Mouse (Mus musculus) embryonic facial prominence, embryonic 14.5 days (tissue): Measurements from ENCODE around the gene Krt82. TPM values are rescaled to one million over a fixed set of nuclear protein-coding genes. Genes with fewer than 3 reads are reported as not detected.
"Not testable (repeated sequence)": the region's sequence is repeated elsewhere in the genome, so short reads cannot be mapped to it uniquely, and the experiment has no call there.

Experiments used
- ATAC-seq: fragments of 200-750 bp; cut with Nextera tagmentation; 2 replicates; pipeline ENCODE4 v1.8.0; 2017; ENCODE audit warnings: low read depth, moderate number of reproducible peaks, moderate TSS enrichment
- DNase-seq: peaks from one replicate; pipeline ENCODE4 v3.0.0-alpha.2; 2015; ENCODE audit warnings: low spot score
- H3K27ac ChIP-seq: fragments of 300-500 bp; sonication (generic); replicated peaks from 2 replicates; pipeline ENCODE4 v1.5.1; 2014; ENCODE audit warnings: low read depth, mild to moderate bottlenecking, low read length, moderate library complexity
- H3K27me3 ChIP-seq: fragments of 300-500 bp; sonication (generic); replicated peaks from 2 replicates; pipeline ENCODE4 v1.6.1; 2014; ENCODE audit warnings: low read length; ENCODE audit not compliant: control insufficient read depth, insufficient read depth
- H3K36me3 ChIP-seq: fragments of 300-500 bp; sonication (generic); 2 replicates; pipeline ENCODE4 v1.6.1; 2014; ENCODE audit warnings: low read length, mixed read lengths; ENCODE audit not compliant: control insufficient read depth, insufficient read depth
- H3K4me1 ChIP-seq: fragments of 300-500 bp; sonication (generic); 2 replicates; pipeline ENCODE4 v1.6.1; 2014; ENCODE audit warnings: antibody characterized with exemption, low read length; ENCODE audit not compliant: control insufficient read depth, insufficient read depth
- H3K4me2 ChIP-seq: fragments of 300-500 bp; sonication (generic); 2 replicates; pipeline ENCODE4 v1.6.1; 2014; ENCODE audit warnings: low read depth, mild to moderate bottlenecking, low read length, moderate library complexity, mixed read lengths
- H3K4me3 ChIP-seq: fragments of 300-500 bp; sonication (generic); 2 replicates; pipeline ENCODE4 v1.5.1; 2014; ENCODE audit warnings: low read depth, mild to moderate bottlenecking, low read length
- H3K9ac ChIP-seq: fragments of 300-500 bp; sonication (generic); 2 replicates; pipeline ENCODE4 v1.6.1; 2014; ENCODE audit warnings: low read depth, mild to moderate bottlenecking, low read length, moderate library complexity, mixed read lengths
- H3K9me3 ChIP-seq: fragments of 300-500 bp; sonication (generic); 2 replicates; pipeline ENCODE4 v1.6.1; 2016; ENCODE audit warnings: low read length; ENCODE audit not compliant: control insufficient read depth
- WGBS: fragments of 180-500 bp; shearing (Covaris S2); extraction: QIAGEN DNeasy Blood & Tissue Kit; methylation state at CpG from one replicate; pipeline ENCODE4 v1.1.7; 2014; 5-methylcytosine and 5-hydroxymethylcytosine counted together
- polyA plus RNA-seq: library from polyadenylated mRNA; unstranded; fragments of >200 nt; fragmentation: Nextera tagmentation; extraction: Ambion mirVana; gene quantifications from 2 replicates; pipeline ENCODE4 v1.2.1, GENCODE M21; 2014

Gene Krt82
- polyA plus RNA-seq, 1 experiment from 2014 or later: 0.10 TPM

DNA sequence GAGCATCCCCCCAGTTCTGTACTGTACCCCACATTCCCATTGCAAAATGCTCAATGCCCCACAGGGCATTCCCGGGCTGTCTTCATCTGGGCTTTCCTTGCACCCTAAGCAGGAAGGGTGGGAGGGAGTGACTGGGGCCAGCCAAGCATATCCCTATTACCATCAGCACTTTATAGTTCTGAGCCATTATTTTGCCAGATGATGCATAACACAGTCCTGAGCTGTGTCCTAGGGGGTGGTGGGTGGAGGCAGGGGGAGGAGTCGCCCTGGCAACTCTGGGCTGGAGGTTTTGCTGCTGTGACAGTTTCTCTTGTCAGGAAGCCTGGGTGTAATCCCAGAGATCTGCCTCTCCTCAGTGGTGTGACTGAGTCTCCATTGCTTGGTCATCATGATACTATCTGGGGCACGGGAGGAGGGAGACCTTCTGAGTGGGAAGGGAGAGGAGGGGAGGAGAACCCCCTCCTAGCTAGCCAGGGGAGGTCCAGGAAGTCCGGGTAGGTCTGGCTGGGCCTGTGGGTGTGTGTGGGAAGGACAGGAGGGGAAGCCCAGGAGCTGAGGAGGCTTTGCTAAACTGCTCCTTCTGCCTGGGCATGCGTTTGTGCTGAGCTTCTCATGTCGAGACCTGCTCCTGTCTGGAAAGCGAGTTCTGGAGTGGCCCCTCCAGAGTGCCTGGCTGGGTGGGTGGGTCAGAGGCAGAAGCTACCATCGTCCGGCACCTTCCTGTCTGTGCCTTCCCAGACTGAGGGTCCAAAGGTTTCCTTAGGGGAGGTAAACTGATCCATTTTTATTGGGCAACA is 14.2 kb downstream of the Krt82 start:
- no peaks in the 10 kb centered on the region for H3K9me3 ChIP-seq
- DNase-seq (peak; percentile 32), ATAC-seq (0 out of 2 replicates have a peak, but pooled peaks have one; percentile 37)
- H3K27me3 ChIP-seq: no peaks in the 10 kb centered on the region
- H3K4me3 ChIP-seq: no peak overlapping the region
- no peak overlapping the region for H3K4me2 ChIP-seq
- no peak overlapping the region for H3K27ac ChIP-seq
- no peaks in the 10 kb centered on the region for H3K36me3 ChIP-seq
- H3K4me1 ChIP-seq: no peaks in the 10 kb centered on the region
- 49% methylated on average over 8 of the region's 9 CpGs for WGBS
- no peak overlapping the region for H3K9ac ChIP-seq

DNA sequence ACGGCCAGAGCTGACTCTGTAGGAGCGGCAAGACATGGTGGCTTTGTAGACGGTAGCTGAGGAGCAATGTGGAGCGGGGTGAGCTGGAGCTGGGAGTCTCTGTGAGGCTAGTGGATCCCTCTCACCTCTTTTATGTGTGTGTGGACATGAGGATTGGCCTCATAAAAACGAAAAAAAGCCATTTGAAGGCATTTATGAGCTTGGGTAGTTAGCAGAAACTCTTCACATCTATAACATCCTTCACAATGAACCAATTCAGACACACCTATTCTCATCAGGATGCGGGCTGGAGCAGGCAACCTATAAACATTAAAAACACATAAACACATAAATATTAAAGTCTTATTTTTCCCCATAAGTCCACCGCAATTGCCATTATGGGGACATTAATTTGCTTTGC is 17.7 kb downstream of the Krt82 start, which contains the start of gene Krt84:
Gene Krt84 (minus strand): TSS at position 101 of the 400 bp plus-strand sequence.
- H3K27ac ChIP-seq: no peak within 1 kb of the TSS
- no peaks in the 10 kb centered on the region for H3K36me3 ChIP-seq
- H3K4me3 ChIP-seq: no peak within 1 kb of the TSS
- no peak within 1 kb of the TSS for H3K9ac ChIP-seq
- no peaks in the 10 kb centered on the region for H3K4me1 ChIP-seq
- WGBS: 88% methylated on average over 7 of the region's 7 CpGs
- H3K9me3 ChIP-seq: no peaks in the 10 kb centered on the region
- no peak within 1 kb of the TSS for H3K4me2 ChIP-seq
- no peaks in the 10 kb centered on the region for H3K27me3 ChIP-seq
- ATAC-seq (no peak), DNase-seq (no peak)

DNA sequence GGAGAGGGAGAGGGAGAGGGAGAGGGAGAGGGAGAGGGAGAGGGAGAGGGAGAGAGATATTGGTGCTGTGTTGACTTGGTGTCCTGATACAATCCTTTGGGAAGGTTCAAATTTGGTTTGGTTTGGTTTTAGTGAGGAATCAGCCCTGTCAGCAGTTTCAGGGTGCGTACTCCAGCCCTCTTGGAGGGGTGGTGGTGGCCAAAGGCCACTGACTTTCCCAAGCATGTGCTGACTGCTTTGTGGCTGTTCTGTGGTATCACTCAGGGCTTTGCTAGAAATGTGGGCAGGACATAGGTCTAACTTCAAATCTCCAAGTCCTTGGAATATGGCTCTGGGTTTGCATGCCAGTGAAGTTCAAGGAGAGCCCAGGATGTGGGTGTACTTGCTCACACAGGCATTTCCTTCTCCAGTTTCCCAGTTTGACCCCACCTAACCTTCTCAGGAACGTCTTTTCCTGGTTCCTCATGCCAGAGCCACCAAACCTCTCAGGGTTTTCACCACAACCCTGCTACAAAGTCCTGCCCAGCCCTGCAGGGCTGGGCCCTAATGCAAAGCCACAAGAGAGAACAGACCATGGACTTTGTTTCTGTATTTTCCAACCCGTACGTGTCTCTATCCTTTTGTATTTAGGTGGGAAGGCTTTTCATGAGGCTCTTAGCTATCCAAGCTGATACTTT is 27.8 kb downstream of the Krt82 start:
- H3K27me3 ChIP-seq: no peaks in the 10 kb centered on the region
- no peaks in the 10 kb centered on the region for H3K4me1 ChIP-seq
- no peak overlapping the region for H3K4me3 ChIP-seq
- ATAC-seq (no peak), DNase-seq (no peak)
- no peak overlapping the region for H3K9ac ChIP-seq
- no peaks in the 10 kb centered on the region for H3K9me3 ChIP-seq
- H3K27ac ChIP-seq: peak overlapping the region; percentile 39; the same call in 1 of the 2 replicates
- no peaks in the 10 kb centered on the region for H3K36me3 ChIP-seq
- 66% methylated on average over 4 of the region's 4 CpGs for WGBS
- H3K4me2 ChIP-seq: no peak overlapping the region

DNA sequence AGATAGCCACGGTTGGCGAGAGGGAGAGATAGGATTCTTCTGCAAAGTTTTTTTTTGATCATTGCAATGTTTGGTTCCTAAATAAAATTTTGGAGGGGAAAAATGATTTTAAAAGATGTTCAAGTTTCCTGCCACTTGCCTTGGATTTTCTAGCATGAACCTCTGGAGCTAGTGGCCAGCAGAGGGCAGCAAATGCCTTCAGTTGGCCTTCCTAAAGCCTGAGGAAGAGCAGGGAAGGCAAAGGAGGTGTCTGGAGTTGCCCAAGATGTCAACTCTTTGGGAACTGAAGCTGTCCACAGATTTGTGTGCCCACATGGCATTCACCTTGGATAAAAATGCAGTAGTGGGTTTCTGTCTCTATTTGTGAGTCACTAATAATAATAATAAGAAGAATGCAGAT is 30.7 kb downstream of the Krt82 start:
- H3K4me3 ChIP-seq: no peak overlapping the region
- DNase-seq (peak; percentile 90), ATAC-seq (0 out of 2 replicates have a peak, but pooled peaks have one; percentile 57)
- no peaks in the 10 kb centered on the region for H3K4me1 ChIP-seq
- no peak overlapping the region for H3K9ac ChIP-seq
- H3K27ac ChIP-seq: no peak overlapping the region
- no peak overlapping the region for H3K4me2 ChIP-seq
- WGBS: 10% methylated on average over 2 of the region's 2 CpGs
- no peaks in the 10 kb centered on the region for H3K36me3 ChIP-seq
- no peaks in the 10 kb centered on the region for H3K9me3 ChIP-seq
- no peaks in the 10 kb centered on the region for H3K27me3 ChIP-seq

DNA sequence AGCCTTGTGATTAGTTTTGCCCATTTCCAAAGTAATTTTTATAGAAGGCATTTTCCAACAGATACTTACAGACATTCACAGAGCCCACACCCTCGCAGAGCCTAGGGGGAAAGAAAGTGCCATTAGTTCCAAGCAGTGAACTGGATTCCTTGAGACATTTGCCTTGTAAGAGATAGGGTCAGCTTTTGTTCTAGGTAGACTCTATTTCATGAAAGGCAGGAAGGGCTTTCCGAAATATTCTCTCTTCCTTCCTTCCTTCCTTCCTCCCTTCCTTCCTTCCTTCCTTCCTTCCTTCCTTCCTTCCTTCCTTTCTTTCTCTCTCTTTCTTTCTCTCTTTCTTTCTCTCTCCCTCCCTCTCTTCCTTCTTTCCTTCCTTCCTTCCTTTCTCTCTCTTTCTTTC is 33.3 kb downstream of the Krt82 start, which contains the start of gene Gm49425:
Gene Gm49425 (minus strand): TSS at position 101 of the 400 bp plus-strand sequence.
- WGBS: 73% methylated on average over 2 of the region's 2 CpGs
- H3K27ac ChIP-seq, ATAC-seq, H3K9ac ChIP-seq, H3K9me3 ChIP-seq, H3K36me3 ChIP-seq, DNase-seq, H3K27me3 ChIP-seq, H3K4me2 ChIP-seq, H3K4me1 ChIP-seq, H3K4me3 ChIP-seq: not testable (repeated sequence)

DNA sequence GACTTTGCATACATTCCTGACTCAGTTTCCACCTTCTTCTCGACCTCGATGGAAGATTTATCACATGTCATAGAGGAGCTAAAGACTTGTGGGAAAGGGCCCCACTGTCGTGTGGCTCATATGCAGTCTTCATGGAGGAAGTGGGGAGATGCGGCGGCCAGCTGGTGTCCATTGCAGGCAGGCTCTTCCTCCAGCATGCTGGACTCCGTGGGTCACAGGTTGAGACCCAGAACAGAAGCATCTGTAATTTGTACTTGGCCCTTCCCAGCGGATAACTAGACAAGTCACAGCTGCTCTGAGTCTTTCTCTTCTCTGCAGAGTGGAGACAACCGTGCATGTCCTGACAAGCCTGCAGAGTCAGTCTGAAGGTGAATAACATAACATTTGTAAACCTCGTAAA is 42.2 kb downstream of the Krt82 start:
- H3K27ac ChIP-seq: no peak overlapping the region
- no peak overlapping the region for H3K4me3 ChIP-seq
- H3K27me3 ChIP-seq: no peaks in the 10 kb centered on the region
- H3K9ac ChIP-seq: no peak overlapping the region
- DNase-seq: peak; percentile 42
- 63% methylated on average over 9 of the region's 9 CpGs for WGBS
- no peak overlapping the region for H3K4me2 ChIP-seq
- no peaks in the 10 kb centered on the region for H3K36me3 ChIP-seq
- ATAC-seq: no peak
- no peaks in the 10 kb centered on the region for H3K4me1 ChIP-seq
- no peaks in the 10 kb centered on the region for H3K9me3 ChIP-seq

DNA sequence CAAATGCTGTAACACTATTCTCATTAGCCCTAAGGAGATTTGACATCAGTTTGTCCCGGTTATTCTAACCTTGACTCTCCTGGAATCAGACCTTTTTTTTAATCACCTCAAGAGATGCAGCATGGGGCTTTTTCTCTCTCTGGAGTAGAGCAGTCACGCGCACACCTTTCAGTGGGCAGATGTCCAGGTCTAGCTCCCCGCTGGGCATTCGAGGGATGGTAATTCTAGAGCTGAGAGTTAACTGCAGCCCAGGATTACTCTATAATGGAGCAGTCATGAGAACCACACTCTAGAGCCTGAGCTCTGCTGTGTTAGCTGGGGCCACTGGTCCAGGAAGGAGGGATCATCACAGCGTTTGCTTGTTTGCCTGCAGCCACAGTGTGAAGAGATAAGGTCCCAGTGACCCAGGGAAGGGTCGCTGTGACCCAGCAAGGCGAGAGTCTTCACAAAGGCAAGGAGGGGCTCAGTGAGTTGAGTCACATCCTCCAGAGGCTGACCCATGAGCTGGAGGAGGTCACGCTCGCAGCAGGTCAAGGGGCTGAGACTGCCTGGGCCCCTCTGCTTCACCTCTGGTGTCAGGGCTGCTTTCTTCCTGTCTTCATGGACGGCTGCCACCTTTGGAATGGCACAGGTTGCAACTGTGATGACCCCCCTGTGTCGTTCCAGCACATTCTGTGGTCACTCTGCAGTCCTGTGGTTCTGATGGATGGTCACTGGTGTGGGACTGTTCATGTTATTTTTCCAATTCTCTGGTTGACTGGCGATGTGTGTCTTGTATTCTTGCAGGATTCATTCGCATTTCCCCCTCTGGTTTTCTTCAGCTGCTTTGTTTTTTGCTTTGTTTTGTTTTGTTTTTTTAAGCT is 43.3 kb downstream of the Krt82 start:
- no peak for ATAC-seq
- no peak overlapping the region for H3K4me2 ChIP-seq
- 42% methylated on average over 14 of the region's 14 CpGs for WGBS

DNA sequence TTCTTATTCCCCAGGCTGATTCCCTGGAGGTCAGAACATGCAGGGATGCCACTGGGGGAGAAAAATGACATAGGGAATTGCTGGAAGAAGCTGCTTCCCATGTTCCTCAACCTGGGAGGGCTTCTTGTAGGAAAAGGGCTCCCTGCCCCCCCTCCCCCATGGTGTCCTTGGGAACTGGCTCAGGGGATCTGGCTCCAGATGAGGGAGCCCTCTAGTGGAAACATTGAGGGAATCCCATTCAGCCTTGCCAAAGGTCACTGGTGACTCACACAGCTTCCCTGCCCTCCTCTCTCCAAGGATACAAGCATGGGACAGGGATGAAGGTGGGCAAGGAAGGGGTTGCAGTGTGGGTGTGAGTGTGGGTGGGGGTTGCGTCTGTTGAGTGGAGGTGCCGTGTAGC is 53.3 kb downstream of the Krt82 start:
- WGBS: 69% methylated on average over 2 of the region's 2 CpGs
- ATAC-seq (no peak), DNase-seq (peak; percentile 22)
- Histone ChIP-seq H3K27me3 (no peaks in the 10 kb centered on the region), H3K4me3 (no peak overlapping the region), H3K4me1 (no peaks in the 10 kb centered on the region), H3K9me3 (no peaks in the 10 kb centered on the region), H3K9ac (no peak overlapping the region), H3K27ac (no peak overlapping the region), H3K36me3 (no peaks in the 10 kb centered on the region), H3K4me2 (no peak overlapping the region)

More for the DNA sequence above, 43.3 kb downstream of the Krt82 start:
- H3K27ac ChIP-seq: no peak overlapping the region
- H3K36me3 ChIP-seq: no peaks in the 10 kb centered on the region
- H3K4me1 ChIP-seq: no peaks in the 10 kb centered on the region
- no peak for DNase-seq
- H3K9me3 ChIP-seq: no peaks in the 10 kb centered on the region
- no peak overlapping the region for H3K9ac ChIP-seq
- no peaks in the 10 kb centered on the region for H3K27me3 ChIP-seq
- H3K4me3 ChIP-seq: no peak overlapping the region
